Mouse (Mus musculus) ovary, postnatal 10 days (tissue): ENCODE measurements around the gene Chrnb2.
A peak's percentile ranks its signal among the peaks of the same experiment; 100 is the strongest.

Source experiments
- DNase-seq: peaks from one replicate; pipeline ENCODE4 v3.0.0; 2022; ENCODE audit warnings: low spot score

Chrnb2 gene

DNA sequence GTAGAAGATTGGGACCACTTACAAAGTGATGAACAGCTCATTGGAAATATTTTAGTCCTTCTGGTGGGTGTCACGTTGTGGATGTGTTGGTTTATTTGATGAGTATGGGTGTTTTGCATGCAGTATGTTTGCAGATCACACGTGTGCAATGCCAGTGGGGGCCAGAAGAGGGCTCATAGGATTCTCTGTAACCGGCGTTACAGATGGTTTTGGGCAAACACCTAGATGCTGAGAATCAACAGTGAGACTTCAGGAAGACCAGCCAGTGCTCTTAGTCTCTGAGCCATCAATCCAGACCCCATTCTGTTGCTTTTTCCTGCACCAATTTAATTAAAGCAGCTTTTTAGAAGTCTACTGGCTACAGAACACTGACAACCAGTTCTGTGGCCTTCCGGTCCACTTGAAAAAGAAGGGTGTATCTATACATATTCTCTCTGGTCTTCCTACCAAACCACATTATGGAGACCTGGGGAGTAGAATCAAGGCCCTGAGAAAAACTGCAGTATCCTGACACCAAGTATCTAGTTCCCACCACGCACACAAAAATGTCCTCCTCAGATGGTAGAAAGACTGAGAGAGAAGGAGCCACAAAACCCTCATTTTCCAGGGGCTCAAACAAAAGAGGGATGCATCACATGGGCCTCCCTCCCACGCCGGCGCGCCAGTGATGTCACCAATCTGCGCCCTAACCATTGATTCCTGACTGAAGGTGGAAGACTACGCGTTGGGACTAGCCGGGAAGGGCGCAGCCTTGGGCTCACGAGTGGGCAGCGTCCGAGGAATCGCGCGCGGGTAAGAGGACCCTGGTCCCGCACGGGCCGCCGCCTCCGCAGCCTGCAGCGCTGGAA is 49.8 kb downstream of the Chrnb2 start, which contains the start of gene Adar:
Gene Adar (plus strand): TSS at position 664 of the 848 bp plus-strand sequence.
- peak; percentile 63 for DNase-seq

DNA sequence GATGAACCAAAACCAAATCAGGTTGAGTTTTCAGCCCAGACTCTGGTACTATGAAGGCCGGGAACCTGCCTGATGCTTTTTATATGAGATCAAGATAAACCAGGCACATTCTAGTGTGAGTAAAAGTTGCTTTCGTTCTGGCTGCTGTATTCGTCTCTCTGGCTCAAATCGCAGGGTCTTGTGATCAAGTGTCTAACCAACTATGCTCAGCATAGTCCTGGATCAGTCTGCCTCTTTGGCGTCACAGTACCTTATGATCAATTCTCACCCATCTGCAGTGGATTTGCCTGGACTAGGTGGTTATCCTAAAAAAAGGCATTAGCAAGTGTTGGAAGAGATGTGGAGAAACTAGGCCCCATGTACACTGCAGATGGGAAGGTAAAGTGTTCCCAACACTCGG is 60.4 kb downstream of the Chrnb2 start:
- no peak for DNase-seq

DNA sequence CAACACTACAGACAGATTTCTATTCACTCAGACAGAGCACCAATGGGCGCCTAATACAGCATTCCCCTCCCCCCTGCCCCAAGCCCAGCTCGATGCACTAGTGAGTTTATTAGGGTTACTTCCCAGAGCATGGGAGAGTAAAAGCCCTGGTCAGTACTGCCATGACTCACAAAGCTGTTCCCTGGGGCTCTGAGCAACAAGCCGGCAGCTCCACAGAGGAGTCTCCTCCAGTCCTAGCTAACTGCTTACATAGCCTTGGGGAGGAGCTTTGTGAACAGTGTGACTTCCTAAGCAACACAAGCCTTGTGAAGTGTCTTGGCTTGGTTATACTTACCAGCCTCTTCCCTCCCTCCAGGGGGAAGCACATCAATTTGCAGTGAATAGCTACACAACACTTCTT is 60.8 kb downstream of the Chrnb2 start:
- no peak for DNase-seq

DNA sequence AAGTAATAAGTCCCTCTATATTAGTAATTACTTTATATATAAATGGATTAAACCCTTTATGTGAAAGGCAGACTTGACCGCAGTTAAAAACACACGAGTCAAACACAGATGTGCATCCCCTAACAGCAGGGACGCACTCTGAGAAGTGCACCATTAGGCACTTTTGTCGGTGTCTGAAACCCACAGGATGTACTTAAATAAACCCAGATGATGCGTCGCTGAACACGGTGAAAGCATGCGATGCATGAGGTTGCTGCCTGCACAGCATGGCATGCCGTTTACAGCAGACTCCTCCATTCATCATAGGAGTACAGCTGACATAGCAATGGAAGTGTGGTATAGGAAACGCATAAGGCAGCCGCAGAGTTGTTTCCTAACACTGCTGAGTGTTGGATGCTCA is 64.0 kb downstream of the Chrnb2 start:
- no peak for DNase-seq

DNA sequence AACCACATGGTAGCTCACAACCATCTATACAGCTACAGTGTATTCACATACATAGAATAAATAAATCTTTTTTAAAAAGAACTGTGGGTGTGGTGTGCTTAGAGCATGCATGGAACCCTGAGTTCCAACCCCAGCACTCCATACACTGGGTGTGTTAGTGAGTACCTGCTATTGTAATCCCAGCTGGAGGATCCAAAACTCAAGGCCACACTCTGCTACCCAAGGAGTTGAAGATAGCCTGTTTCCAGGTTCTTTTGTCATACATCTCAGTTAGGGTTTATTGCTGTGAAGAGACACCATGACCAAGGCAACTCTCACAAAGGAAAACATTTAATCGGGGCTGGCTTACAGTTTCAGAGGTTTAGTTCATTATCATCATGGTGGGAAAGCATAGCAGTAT is 65.5 kb downstream of the Chrnb2 start:
- no peak for DNase-seq
